20 mouse cellular contexts compared by ENCODE assay signal in the genomic region with DNA sequence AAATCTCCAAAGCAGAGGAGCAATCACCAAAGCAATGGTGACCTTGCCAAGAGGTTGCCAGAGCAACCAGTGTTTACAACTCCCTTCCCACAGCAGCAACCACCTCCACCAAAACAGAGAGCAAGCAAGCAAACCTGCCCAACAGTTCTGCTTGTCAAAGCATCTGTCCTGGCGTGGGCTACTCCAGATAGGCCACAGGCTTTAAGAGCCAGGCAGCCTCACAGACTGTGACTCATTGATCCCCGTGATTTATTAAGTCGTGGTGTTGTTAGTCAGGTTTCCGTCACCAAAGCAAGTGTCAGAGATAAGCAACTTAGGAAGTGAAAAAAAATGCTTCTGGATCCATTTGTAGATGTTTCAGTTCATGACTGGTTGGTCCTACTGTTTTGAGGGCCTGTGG. TPM values are rescaled to one million over a fixed set of nuclear protein-coding genes. Genes with fewer than 3 reads are reported as not detected.
DNase-seq lines count a peak whose midpoint lies in the region; ATAC-seq lines count a peak whose summit lies in the region.
"Had no signal": no experiment of that assay in that cellular context is flagged by ENCODE, and none has a peak within 500 bp of the region (broad histone marks: within the 10 kb centered on the region; RNA-seq: fewer than 3 reads in every experiment).

No protein-coding gene starts in this region.

- 31% methylated on average over 4 of the region's 4 CpGs for WGBS in intestine, embryonic 15.5 days
- 83% methylated on average over 4 of the region's 4 CpGs for WGBS in embryonic facial prominence, embryonic 10.5 days

- no peaks in the 10 kb centered on the region for H3K27me3 ChIP-seq in intestine, embryonic 15.5 days (replicated peaks)
- H3K27me3 ChIP-seq in embryonic facial prominence, embryonic 10.5 days (replicated peaks; ENCODE audit: low read depth, poor library complexity, severe bottlenecking): no peaks in the 10 kb centered on the region
- H3K27me3 ChIP-seq: embryonic facial prominence, embryonic 15.5 days; heart, embryonic 12.5 days; hindbrain, embryonic 13.5 days; neural tube, embryonic 12.5 days had no signal

- no peaks in the 10 kb centered on the region for H3K4me1 ChIP-seq in intestine, embryonic 15.5 days (replicated peaks)
- no peaks in the 10 kb centered on the region for H3K4me1 ChIP-seq in embryonic facial prominence, embryonic 10.5 days
- H3K4me1 ChIP-seq: embryonic facial prominence, embryonic 15.5 days; hindbrain, embryonic 13.5 days; neural tube, embryonic 12.5 days had no signal

- H3K36me3 ChIP-seq in intestine, embryonic 15.5 days: no peaks in the 10 kb centered on the region
- H3K36me3 ChIP-seq in embryonic facial prominence, embryonic 10.5 days (replicated peaks): no peaks in the 10 kb centered on the region
- H3K36me3 ChIP-seq: embryonic facial prominence, embryonic 15.5 days; forebrain, embryonic 10.5 days; heart, embryonic 12.5 days; hindbrain, embryonic 13.5 days; neural tube, embryonic 12.5 days had no signal

- H3K9ac ChIP-seq in intestine, embryonic 15.5 days: no peak overlapping the region
- H3K9ac ChIP-seq: embryonic facial prominence, embryonic 15.5 days; forebrain, postnatal 0 days; heart, embryonic 12.5 days; hindbrain, embryonic 13.5 days; liver, postnatal 0 days; neural tube, embryonic 12.5 days had no signal

- no peak overlapping the region for H3K4me2 ChIP-seq in intestine, embryonic 15.5 days (replicated peaks)
- H3K4me2 ChIP-seq: embryonic facial prominence, embryonic 15.5 days; heart, embryonic 12.5 days; hindbrain, embryonic 13.5 days; neural tube, embryonic 12.5 days had no signal

- H3K4me3 ChIP-seq in intestine, embryonic 15.5 days (replicated peaks): no peak overlapping the region
- no peak overlapping the region for H3K4me3 ChIP-seq in embryonic facial prominence, embryonic 10.5 days
- H3K4me3 ChIP-seq: embryonic facial prominence, embryonic 15.5 days; forebrain, embryonic 10.5 days; heart, embryonic 12.5 days; hindbrain, embryonic 13.5 days; neural tube, embryonic 12.5 days had no signal

- no peaks in the 10 kb centered on the region for H3K9me3 ChIP-seq in intestine, embryonic 15.5 days
- H3K9me3 ChIP-seq in embryonic facial prominence, embryonic 10.5 days: no peaks in the 10 kb centered on the region
- H3K9me3 ChIP-seq: embryonic facial prominence, embryonic 15.5 days; forebrain, embryonic 10.5 days; heart, embryonic 12.5 days; hindbrain, embryonic 13.5 days; neural tube, embryonic 12.5 days had no signal

- DNase-seq in 3134 (ENCODE audit: extremely low read depth, insufficient read length, low spot score) (peak; percentile 40), 416B (ENCODE audit: low read depth) (peak; percentile 92)
- peak; percentile 7 for DNase-seq in adrenal gland, postnatal 14 days
- DNase-seq in lung, postnatal 14 days: no peak
- DNase-seq in Muller cell, postnatal 12 days (ENCODE audit: inconsistent ontology term): no peak
- DNase-seq in embryonic facial prominence, embryonic 10.5 days (ENCODE audit: low spot score): no peak
- DNase-seq: cerebellum, adult 9-11 months; embryo, embryonic 11 days; forebrain, postnatal 0 days; heart, postnatal 14 days; left cerebral cortex, postnatal 4 days; liver, postnatal 0 days; right cerebral cortex, postnatal 4 days had no signal

- H3K27ac ChIP-seq in intestine, embryonic 15.5 days: no peak overlapping the region
- H3K27ac ChIP-seq in embryonic facial prominence, embryonic 10.5 days (replicated peaks): no peak overlapping the region
- H3K27ac ChIP-seq: embryonic facial prominence, embryonic 15.5 days; forebrain, embryonic 10.5 days; hindbrain, embryonic 13.5 days; neural tube, embryonic 12.5 days had no signal

- 0 out of 2 replicates have a peak, but pooled peaks have one; percentile 17 for ATAC-seq in intestine, embryonic 15.5 days
- ATAC-seq: forebrain, postnatal 0 days; inflammation-experienced regulatory T-cells, adult 6 months; liver, postnatal 0 days had no signal

RNA-seq across cellular contexts. Expression of a gene that starts 27.7 kb away (rescaled TPM):
- 44.0 and 46.1 TPM in 2 replicates for total RNA-seq in adrenal gland, postnatal 14 days (2021)
- polyA plus RNA-seq in intestine, embryonic 15.5 days (2015; fragmentation: Nextera tagmentation; extraction: Ambion mirVana): 7.5 and 8.0 TPM in 2 replicates
- 8.9 and 9.2 TPM in 2 replicates for polyA plus RNA-seq in embryonic facial prominence, embryonic 10.5 days (2016; fragmentation: Nextera tagmentation; extraction: Ambion mirVana)

Comparison
In these comparisons a context has a peak if more than half of its experiments do, and no peak if none do; other contexts are left out.
1. DNase-seq: peak in 3134 (single experiment), 416B (single experiment) and adrenal gland, postnatal 14 days (single experiment); none in lung, postnatal 14 days (single experiment), Muller cell, postnatal 12 days (single experiment) and embryonic facial prominence, embryonic 10.5 days (single experiment).